Mouse (Mus musculus): ENCODE data around the gene Katnal1.

Gene Katnal1

DNA sequence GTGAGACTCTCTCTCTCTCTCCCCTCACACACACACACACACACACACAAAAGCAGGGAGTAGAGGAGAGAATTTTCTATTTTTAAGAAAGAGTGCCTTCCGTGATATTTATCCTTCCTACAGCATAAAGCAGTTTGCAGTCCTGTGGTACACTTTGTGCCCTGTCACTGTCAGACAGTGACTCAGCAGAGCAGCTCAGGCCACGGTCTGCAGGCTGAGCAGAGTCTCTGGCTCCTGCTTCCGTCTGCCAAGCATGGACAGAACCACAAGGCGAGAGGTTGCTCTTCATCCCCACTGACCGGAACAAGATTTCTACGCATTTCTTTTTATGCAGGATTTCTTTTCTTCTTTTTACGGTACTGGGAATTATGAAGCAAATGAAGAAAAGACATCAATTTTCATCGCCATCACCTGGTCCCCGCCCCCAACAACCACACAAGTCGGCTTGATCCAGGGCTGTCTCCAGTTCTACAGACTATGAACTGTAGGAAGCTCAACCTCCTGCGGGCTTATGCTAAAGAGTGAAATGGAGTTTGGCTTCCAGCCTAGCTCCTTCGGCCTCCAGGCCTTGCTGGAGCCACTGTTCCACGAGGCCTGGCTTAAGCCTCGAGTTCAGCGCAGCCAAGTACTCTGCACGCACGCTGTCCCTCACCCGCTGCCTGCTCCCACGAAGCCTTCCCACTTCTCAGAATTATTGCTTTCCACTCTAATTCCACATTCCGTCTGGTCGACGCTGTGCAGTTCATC, 25.4 kb upstream of the Katnal1 start:
- in situ Hi-C loops (cut with MboI, MseI): no loop called here

DNA sequence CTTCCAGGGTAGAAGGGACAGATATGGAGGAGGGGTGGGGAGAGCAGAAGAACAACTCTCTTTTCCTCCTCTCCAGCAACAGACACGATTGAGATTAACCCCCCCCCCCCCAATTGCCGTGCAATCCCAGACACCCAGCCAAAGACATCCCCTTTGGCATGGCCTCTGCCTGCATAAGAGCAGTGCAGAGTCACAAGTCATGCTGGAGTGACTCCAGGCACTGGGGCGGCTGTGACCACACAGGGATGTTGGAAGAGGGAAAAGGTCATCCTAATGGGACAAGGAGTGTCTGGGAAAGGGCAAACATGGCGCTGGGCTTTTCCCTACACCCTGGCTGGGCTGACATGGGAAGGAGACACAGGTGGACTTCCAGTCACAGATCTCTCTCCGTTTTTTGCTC, 24.0 kb upstream of the Katnal1 start:
- in situ Hi-C loops (cut with MboI, MseI): no loop called here

DNA sequence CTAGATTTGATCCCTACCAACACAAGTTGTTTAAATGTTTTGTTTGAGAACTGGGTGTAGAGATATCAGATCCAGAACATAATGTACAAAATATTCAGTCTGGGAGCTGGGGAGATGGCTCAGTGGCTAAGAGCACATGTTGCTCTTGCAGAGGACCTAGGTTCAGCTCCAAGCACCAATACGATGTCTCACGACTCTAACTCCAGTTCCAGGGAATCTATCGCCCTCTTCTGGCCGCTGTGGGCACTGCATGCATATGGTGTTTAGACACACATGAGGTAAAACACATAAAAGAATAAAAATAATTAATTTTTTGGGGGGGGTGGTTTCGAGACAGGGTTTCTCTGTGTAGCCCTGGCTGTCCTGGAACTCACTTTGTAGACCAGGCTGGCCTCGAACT, 23.3 kb upstream of the Katnal1 start:
- in situ Hi-C loops (cut with MboI, MseI): no loop called here

DNA sequence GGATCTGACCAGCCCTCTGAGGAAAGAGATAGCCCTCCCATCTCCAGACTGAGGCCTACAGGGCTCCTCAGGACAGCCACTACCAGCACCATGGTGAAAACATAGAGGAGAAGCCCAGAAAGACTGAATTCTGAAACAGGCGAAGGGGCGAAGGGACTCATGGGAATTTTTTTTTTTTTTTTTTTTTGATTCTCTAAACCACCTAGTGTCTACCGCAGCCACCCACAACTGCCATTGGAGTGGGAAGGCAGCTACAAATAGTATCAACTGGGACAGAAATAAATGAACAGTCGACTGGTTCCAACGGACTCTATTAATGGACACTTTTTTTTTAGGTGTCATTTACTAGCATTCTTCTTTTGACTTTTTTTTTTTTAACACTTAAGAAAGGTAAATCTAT, 22.2 kb upstream of the Katnal1 start:
- in situ Hi-C loops (cut with MboI, MseI): no loop called here

DNA sequence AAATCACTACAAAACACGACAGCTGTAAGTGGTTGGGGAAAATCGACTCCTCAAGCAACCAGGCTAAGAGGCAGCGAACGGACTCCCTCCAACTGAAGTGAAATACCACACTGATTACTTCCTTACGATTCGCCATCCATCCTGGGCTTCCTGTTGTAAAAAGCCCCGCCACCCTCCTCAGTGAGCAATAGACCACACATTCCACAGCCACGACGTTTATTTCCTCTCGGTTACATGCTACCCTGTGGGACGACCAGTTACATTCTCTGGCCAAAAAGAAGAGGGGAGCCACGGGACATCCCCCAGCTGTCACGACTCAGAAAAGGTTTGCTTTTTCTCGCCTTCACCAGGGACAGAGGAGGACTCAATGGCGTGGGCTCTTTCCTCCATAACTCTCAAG, 20.9 kb upstream of the Katnal1 start:
- in situ Hi-C loops (cut with MboI, MseI): no loop called here

DNA sequence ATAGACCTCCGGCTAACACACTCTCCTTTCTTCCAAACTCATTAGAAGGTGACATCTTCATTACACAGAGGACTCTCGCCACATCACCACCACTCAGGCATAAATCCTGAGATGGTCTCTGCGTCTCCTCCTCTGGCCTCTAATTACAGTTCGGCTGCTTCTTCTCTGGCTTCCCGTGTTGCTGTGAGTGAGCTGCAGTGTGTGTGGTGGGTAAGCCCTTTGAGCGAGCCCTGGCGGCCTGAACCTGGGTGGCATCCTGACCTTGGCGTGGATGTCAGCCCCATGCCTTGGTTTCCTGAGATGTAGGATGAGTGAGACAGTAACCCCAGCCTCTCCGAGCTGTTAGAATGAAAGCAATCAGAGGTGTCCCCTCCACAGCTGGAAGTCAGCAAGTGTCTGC, 19.5 kb upstream of the Katnal1 start:
- in situ Hi-C loops (cut with MboI, MseI): no loop called here

DNA sequence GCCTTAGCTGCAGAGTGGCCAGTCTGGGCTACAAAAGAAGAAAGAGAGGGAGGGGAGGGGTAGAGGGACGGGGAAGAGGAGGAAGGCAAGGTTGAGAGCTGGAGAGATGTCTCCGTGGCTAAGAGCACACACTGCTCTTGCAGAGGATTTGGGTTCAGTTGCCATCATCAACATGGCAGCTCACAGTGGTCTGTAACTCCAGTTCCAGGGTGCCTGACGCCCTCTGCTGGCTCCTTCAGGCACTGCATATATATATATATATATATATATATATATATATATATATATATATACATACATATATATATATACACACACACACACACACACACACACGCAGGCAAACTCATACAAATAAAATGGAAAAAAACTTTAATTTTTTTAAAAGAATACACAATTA, 18.3 kb upstream of the Katnal1 start:
- in situ Hi-C loops (cut with MboI, MseI): no loop called here

DNA sequence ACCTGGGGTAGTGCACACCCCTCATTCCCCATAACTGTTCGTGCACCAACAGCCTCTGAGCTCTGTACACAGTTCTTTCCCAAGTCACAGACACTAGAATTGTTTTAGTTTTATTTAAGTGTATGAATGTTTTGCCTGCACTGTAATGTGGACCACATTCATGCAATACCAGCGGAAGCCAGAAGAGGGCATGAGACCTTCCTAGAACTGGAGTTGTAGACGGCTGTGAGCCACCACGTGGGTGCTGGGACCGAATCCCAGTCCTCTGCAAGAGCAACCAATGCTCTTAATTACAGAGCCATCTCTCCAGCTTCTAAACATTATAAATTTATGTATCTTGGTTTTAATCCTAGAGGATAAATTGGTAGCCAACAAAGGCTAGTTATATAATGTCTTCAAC, 17.7 kb upstream of the Katnal1 start:
- in situ Hi-C loops (cut with MboI, MseI): no loop called here

DNA sequence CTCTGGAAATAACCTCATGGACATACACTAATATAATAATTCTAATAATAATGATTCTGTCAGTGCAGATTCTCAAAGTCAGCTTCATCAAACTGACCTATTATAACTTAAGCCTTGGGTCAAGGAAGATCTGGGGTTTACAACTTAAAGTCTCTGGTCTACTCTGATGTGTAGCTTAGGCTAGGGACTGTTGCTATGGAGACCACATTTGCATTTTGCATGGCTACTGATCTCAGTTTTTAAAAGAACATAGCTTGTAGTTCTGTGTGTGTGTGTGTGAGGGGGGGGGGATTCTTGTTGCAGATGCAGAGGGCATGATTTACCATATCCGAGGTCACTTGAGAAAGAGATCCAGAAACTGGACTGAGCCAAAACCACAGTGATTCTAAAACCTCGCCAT, 16.6 kb upstream of the Katnal1 start:
- in situ Hi-C loops (cut with MboI, MseI): no loop called here

DNA sequence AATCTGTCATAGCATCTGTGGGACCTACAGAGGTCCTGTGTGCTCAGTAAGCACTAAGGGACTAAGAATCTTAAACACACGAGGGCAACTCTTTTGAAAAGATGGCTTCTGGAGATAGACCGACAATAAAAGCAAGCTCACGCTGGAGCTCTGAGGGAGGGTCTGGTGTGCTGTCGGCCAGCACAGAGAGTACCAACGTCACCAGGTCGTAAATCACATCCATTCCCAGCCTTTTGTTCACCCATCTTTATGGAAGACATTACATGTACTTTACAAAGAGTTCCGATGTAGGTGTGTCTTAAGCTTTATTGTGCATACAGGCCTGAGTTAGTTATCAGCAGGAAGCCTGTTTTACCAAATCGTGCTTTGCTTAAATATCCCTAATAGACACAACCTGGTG, 14.9 kb upstream of the Katnal1 start:
- in situ Hi-C loops (cut with MboI, MseI): no loop called here

DNA sequence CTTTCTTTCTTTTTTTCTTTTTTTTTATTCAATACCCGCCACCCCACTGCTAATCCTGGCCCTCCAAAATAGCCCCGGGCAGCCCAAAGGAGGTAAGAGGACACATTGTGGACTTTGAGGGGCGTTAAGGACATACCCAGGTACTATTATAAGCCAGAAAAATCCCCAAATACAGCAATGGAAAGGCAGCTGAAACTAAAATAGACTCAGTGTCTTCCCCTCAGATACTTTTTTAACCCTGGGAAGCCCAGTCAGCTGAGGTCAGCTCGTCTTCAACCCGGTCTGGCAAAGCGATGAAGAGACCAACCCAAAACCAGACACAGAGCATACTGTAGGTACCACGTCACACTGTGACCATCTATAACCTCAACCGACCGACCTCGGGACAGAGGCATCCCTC, 14.3 kb upstream of the Katnal1 start:
- in situ Hi-C loops (cut with MboI, MseI): no loop called here

DNA sequence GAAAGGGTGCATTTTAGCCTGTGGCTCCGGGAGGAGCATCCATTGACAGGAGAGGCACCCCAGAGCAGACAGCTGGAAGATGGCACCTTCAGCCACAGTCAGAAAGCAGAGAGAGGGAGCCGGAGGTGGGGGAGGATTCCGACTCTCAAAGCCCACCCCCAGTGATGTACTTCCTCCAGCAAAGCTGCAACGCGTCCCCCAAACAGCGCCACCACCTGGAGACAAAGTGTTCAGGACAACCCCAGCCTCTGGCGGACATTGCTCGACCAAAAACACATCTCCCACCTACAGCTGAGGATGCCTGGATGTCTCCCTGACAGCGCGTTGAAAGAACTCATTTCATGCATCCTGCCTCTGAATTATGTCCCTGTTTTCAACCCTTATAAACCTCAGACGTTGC, 13.8 kb upstream of the Katnal1 start:
- in situ Hi-C loops (cut with MboI, MseI): no loop called here

DNA sequence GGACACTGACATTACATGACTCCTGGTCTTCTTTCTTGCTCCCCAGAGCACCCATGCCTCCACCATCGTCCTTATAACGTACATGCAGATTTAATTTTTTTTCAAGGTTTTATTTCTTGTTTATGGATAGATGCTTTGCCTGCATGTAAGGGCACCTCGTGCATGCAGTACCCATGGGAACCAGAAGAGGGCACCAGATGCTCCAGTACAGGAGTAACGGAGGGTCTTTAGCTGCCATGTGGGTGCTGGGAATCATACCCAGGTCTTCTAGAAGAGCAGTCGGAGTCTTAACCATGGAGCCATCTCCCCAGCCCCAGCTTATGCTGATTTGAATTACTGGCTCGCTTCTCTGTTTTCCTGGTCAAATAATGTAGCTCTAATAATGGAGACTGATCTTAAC, 13.2 kb upstream of the Katnal1 start:
- in situ Hi-C loops (cut with MboI, MseI): no loop called here

DNA sequence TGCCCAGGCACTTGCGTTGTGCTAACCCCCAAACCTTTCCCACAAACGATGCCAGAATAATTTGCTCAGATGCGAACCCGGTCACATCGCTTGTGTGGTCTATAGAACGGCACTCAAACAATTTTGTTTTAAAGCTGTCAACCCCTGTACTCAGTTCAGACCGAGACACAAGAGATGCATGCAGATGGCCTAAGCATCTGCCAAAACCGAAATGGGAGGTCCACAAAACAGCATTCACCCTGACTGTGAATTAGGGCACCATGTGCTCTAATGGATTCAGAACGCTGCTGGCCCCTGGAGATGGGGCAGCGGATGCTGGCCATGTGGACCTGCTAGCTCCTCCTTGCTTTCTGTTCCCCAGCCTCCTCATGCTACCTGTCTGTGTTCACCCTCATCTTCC, 12.7 kb upstream of the Katnal1 start:
- in situ Hi-C loops (cut with MboI, MseI): no loop called here

DNA sequence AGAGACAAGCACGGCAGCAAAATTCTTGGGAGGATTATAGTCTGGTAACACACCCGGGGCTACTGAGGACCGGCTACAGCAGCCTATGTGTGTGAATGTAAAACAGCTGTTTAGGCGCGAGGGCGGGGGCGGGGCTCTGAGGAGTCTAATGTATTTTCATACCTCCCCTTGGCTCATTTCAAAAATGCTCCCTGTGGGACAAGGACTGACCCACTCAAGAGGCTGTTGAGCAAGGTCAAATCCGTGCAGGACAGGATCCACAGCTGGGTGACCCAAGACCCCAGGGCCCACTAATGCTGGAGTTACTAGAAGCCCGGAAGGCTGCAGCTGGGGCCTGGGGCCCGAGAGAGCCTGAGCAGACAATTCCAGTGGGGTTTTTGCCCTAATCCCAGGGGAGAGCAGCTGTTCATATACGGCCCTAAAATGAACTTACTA, 10.8 kb upstream of the Katnal1 start:
- in situ Hi-C loops (cut with MboI, MseI): no loop called here

DNA sequence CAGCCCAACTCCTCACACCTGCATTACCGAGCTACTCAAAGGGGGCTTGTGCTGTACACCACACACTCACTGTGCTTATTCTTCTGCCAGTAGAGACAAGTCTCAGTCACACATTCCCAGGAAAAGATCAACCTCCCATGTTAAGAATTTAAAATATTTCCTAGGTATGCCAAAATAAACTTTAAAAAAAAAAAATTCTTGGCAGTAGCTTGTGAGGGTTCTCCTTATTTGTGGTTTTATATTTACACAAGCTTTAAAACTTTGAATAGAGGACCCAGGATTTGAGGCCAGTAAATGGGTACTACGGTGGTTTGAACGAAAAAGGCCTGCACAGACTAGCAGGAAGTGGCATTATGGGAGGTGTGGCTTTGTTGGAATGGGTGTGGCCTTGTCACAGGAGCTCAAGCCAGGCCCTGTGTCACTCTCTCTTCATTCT, 7.4 kb upstream of the Katnal1 start:
- in situ Hi-C loops (cut with MboI, MseI): no loop called here

DNA sequence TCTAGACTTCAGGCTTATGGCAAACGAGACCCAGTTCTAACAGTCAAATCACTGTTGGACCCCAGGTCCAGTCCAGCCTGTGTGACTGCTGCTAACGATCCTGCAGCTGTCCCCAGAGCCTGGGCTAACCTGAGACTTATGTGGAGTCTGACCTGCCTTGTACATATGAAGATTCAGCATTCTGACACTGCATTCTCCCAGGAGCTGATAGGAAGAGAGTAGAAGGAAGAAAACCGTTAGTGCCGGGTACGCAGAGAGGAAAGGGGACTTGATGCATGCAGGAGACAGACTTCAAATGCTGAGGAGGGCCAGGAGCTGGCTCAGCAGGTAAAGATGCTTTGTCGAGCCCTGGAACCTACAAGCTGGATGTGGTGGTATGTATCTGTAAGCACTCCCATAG, 6.8 kb upstream of the Katnal1 start:
- in situ Hi-C loops (cut with MboI, MseI): no loop called here

DNA sequence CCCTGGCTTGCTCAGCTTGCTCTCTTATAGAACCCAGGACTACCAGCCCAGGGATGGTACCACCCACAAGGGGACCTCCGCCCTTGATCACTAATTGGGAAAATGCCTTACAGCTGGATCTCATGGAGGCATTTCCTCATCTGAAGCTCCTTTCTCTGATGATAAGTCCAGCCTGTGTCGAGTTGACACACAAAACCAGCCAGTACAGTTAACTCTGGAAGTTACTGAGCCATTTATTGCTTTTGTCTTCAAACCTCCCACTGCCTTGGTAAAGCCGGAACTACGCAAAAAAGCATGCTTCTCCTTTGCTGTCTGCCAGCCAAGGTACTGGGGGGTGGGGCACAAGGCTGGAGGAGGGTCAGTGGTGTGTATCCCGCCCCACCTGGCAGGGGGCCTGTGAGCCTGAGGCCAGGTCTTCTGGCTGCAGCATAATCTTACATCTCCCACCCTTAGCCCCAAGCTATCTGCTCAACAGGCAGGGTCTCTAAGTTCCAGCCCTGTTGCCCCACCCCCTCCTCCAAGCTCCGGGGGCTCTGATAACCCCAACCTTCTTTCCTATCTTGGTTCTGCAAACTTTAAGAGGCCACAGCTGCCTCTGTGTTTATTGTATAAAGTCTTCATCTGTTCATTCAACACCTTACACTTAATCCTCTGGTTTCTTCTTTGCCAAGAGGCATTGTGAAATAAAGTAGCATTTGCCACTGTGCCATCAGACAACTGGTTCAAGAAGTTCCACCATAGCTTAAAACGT, 6.1 kb upstream of the Katnal1 start:
- in situ Hi-C loops (cut with MboI, MseI): no loop called here

DNA sequence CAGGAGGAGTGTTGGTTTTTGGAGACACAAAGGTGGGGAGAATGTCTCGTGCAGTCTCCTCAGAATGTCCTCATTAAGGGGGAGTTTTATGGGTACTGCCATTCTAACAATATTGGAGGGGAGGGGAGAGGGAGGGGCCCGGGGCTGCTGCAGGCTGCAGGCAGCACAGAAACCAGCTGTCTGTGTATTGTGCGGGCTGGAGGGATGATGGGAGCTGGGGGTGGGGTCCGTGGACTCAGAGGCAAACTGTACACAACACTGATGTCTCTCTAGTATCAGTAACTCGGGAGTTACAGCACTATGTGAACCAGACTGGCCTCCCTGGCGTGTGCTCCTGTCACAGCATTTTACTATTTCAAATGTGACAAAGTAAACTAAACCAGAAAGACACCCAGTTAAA, 5.3 kb upstream of the Katnal1 start:
- in situ Hi-C loops (cut with MboI, MseI): loop anchor here (5.0 kb wide), 1 partner anchor 88 kb away; no protein-coding TSS in a partner anchor

DNA sequence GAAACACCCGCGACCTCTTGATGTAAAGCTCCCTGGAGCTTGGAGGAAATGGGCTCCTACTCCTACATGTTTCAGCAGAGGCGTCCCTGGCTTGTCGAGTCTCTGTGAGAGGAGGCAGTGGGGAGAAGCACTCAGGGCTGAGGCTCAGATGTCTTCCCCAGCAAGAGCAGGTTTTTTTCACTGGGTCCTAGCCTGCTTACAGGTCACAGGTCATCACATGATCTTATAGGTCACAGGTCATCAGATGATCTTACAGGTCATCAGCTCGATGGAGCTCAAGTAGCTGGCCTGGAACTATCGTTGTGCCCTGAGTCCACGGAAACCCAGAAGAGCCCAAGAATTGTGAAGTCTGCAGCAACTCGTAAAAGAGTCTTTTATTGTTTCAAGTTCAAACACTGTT, 4.6 kb upstream of the Katnal1 start:
- in situ Hi-C loops (cut with MboI, MseI): loop anchor here (5.0 kb wide), 1 partner anchor 89 kb away; no protein-coding TSS in a partner anchor

DNA sequence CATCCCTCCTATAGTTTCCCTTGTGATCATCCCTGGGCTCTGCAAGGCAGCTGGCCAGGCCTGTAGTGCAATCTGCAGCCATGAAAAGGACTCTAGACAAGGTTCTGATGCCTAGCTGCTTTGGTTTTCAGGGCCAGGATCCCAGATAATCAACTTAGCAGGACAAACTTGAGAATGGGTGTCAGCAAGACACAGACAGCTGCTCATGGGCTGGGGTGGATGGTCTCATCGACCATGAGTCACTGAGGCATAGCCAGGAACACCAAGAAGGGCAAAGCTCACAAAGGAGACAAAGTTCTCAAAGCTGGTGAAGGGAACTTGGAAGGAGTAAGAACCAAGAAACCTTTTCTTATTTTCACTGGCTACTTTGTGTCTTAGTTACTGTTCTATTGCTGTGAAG, 2.2 kb upstream of the Katnal1 start:
- in situ Hi-C loops (cut with MboI, MseI): loop anchor here (5.0 kb wide), 1 partner anchor 91 kb away; no protein-coding TSS in a partner anchor

DNA sequence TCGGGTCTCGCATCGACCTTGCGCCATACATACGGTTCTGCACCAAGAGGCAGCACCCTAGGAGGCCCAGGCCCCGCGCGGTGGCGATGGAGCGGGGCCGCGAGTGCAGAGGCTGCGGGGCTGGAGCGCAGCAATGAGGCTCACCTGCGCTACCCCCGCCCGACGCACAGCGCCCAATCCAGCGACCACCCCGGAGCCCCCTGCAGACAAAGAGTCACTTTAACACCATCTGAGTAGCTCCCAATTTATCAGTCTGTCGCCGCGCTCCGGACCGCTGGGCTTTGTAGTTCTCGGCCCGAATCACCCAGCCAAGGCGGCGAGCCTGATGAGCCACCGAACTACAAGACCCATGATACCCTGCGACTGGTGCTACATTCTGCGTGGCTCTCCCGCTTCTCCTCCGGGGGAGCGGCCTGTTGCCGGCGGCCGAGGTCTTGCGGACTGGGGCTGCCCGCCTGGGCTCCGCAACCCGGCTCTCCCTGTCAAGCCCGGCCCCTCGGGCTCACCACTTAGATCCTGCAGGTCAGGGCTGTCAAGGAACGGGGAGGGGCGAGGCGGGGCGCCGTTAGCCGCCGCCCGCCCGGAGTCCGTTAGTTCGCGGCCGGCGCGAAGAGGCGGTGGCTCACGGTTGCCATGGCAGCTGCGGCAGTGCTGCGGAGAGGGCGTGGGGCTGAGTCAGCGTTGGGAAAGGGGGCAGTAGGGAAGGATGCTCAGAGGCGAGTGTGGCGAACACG, 571 bp downstream of the Katnal1 start:
- in situ Hi-C loops (cut with MboI, MseI): no loop called here

Measured in T-helper 1 cell (primary cell).